Mouse (Mus musculus) spleen, postnatal 36 days (tissue): ENCODE measurements around the gene Tjp2.

Experiments
- DNase-seq, 2 experiments: peaks; one replicate each; pipeline ENCODE4 v3.0.0; 2022; ENCODE audit warnings: low spot score in 2 of 2, mixed read lengths in 1 of 2

Tjp2 gene

GRCm38 (mm10) chr19:24058851-24059250, 166.0 kb downstream of the Tjp2 start:
- no peak for DNase-seq

- DNase-seq, result no peak
These were observed 166.8 kb downstream of the Tjp2 start for GRCm38 (mm10) chr19:24058021-24058420.

- no peak for DNase-seq
These were observed 167.9 kb downstream of the Tjp2 start for GRCm38 (mm10) chr19:24056880-24057279.

- DNase-seq, result no peak
These were observed 169.9 kb downstream of the Tjp2 start for GRCm38 (mm10) chr19:24054904-24055303.

- DNase-seq, result no peak
These were observed 170.6 kb downstream of the Tjp2 start for GRCm38 (mm10) chr19:24054265-24054664.

- no peak for DNase-seq
These were observed 174.3 kb downstream of the Tjp2 start for GRCm38 (mm10) chr19:24050514-24050913.

GRCm38 (mm10) chr19:24049329-24049728, 175.5 kb downstream of the Tjp2 start:
- DNase-seq, result no peak

GRCm38 (mm10) chr19:24046395-24046993, 178.3 kb downstream of the Tjp2 start:
- no peak for DNase-seq
